Mouse (Mus musculus) ovary, postnatal 10 days (tissue): ENCODE results near the gene Hist2h4.
A peak's percentile ranks its signal among the peaks of the same experiment; 100 is the strongest.
"Not testable (repeated sequence)": the region's sequence is repeated elsewhere in the genome, so short reads cannot be mapped to it uniquely, and the experiment has no call there.

ENCODE experiments used
- DNase-seq: peaks from one replicate; pipeline ENCODE4 v3.0.0; 2022; ENCODE audit warnings: low spot score

The Hist2h4 gene

DNA sequence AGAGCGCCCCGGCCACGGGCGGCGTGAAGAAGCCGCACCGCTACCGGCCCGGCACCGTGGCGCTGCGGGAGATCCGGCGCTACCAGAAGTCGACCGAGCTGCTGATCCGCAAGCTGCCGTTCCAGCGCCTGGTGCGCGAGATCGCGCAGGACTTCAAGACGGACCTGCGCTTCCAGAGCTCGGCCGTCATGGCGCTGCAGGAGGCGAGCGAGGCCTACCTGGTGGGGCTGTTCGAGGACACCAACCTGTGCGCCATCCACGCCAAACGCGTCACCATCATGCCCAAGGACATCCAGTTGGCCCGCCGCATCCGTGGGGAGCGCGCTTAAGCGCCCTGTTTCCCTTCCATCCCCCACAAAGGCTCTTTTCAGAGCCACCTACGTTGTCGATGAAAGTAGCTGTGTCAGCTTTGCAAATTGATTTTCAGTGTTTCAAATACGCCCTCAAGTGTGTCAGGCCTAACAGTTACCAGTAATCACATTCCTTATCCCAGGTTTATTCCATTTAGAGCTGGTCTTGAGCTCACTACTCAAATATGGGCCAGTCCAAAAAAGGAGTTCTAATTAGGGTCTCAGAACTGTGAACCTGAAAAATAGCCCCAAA lies 5.8 kb upstream of the Hist2h4 start:
- DNase-seq: not testable (repeated sequence)

DNA sequence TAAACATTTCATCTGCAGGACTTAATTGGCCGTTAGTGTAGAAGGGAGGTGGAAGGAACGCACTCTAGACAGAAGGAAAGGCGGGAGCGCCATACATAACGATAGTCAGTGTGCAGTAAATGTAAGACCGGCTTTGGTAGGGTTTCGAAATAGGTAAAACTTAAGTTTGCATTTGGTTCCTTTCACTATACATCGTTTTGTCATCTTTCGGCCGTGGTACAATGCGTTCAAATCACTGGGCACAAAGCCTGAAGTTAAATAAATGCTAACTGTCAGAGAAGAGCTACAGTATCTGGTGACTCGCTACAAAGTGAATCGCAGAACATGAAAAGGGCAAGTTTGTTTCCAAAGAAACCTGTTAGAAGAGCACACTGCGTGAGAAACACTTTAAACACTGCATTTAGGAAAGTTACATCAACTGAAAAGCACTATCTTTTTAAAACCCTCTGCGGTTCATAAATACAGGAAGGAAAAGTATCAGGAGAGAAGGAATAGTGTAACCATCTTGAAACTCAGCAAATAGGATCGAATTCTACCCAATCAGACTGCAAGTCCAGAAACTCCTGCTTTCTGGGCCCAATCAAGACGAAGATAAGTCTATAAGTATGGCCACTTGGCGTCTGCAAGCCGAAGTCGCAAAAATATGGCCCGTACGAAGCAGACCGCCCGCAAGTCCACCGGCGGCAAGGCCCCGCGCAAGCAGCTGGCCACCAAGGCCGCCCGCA lies 5.1 kb upstream of the Hist2h4 start, which contains the start of gene Hist2h3b:
Hist2h3b (plus strand) TSS at position 604 of the 725 bp plus-strand sequence.
- DNase-seq: peak; percentile 88

DNA sequence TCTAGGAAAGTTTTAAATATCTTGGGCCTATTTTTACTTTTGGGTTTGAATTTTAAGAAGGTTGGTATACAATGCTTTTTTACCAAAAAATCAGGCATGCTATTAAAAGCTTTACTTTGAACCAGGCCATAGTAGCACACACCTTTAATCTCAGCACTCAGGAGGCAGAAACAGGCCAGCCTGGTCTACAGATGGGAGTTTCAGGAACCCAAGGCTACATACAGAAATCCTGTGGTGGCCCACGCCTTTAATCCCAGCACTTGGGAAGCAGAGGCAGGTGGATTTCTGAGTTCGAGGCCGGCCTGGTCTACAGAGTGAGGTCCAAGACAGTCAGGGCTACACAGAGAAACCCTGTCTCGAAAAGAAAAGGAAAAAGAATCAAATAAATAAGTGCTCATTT lies 4.4 kb upstream of the Hist2h4 start:
- no peak for DNase-seq

DNA sequence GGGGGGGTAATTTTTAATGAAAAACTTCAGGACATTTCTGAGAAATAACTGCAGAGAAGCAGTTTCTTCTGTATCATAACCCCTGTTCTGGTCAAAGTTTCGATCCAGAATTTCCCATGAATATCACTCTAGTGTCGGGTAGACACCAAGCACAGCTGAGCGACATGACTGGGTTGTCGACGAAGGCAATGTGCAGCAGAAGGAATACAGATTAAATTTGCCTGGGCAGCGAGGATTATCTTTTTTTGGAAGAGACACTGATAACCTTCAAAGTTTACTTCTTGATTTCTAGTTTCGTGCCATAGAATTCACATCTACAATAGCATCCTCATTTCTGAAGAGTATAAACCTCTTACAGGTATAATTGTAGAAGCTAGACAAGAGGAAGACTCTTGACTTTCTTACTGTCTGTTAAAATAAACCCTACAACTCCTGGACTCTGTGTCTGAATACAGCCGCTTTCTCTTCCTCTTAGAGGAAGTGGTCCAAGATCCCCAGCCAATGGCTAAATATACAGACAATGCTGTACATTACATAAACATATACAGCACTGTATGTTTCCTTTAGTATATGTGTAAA lies 3.1 kb upstream of the Hist2h4 start:
- no peak for DNase-seq

- no peak for DNase-seq
Observed at GRCm38 (mm10) chr3:96264404-96264949, 1.4 kb upstream of the Hist2h4 start.

DNA sequence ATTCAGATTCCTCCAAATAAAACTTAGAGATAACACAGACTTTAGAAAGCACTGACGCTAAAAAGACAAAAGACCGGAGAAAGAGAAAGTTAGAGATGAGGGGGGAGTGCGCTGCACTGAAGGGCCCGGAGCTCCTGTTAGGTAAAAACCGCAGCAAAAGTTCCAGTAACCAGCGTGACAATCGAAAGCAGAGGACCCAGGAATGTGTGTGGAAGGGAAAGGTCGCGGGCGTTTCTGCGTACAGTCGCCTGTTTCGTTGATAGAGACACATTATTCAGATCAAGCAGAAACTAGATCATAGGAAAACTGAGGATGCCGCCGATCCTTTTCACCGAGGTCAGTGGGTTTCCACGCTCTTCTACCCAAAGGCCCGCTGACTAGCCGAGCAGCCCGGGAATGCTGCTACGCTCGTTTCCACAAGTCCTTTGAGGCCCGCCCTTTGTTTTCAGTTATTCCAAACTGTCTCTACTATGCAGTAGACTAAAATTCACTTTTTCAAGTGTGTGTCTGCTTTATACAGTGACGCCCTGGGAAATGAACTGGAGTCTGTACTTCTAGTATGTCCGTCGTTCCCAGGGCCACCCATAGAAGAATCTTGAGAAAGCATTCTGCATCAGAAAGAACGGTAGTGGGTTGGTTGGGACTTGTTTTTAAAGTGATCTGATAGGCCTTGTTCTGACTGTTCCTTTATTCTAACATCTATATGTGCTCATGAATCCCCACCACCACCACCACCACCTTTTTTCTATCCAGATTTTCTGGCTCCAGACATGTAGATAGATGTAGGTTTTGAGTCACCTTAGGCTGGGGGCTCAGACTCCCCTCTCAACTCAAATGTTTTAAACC lies 670 bp upstream of the Hist2h4 start:
- DNase-seq: no peak

DNA sequence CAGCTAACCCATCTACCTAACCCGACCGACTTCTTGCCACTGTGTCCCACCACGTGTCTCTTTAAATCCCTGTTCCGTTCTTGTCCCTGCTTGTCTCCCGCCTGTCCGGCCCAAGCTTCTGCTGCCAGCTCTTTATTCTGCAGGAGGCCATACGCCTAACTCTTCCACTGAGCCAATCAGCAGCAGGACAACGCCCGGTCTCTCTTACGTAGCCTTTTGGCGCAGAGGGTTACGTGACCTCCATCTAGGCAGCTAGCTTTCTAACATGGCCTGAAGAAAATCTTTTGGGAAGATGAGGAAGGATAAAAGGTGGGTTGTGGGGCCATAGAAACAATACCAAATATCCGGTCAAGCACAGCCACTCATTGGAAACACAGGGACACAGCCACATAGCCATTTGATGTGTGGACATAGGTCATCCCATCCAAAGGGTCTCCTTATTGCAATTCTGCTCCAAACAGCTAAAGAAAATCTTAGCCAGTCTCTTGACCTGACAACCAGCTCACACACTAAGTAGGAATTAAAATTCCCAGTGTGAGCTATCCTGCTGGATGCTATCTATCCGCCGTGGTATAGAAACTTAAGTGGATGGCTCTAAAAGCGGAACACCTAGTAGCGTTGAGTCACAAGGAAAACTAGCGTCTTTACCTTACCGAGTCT lies 765 bp downstream of the Hist2h4 start:
- no peak for DNase-seq

DNA sequence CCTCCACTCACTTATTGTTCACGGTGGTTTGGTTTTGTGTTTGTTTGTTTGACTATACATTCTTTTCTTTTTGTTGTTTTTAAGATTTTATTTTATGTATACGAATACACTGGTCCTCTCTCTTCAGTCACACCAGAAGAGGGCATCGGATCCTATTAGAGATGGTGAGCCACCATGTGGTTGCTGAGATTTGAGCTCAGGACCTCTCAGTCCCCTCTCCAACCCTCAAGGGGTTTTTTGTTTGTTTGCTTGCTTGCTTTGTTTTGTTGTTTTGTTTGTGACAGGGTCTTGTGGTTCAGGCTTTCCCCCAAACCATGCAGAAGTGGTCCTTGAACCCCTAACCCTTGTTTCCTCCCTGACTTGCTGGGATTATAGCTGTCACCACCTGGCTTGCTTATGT lies 1.5 kb downstream of the Hist2h4 start:
- no peak for DNase-seq

- no peak for DNase-seq
Observed at GRCm38 (mm10) chr3:96260220-96260619, 2.9 kb downstream of the Hist2h4 start.

- DNase-seq: no peak
Observed at GRCm38 (mm10) chr3:96257190-96257589, 5.9 kb downstream of the Hist2h4 start.

DNA sequence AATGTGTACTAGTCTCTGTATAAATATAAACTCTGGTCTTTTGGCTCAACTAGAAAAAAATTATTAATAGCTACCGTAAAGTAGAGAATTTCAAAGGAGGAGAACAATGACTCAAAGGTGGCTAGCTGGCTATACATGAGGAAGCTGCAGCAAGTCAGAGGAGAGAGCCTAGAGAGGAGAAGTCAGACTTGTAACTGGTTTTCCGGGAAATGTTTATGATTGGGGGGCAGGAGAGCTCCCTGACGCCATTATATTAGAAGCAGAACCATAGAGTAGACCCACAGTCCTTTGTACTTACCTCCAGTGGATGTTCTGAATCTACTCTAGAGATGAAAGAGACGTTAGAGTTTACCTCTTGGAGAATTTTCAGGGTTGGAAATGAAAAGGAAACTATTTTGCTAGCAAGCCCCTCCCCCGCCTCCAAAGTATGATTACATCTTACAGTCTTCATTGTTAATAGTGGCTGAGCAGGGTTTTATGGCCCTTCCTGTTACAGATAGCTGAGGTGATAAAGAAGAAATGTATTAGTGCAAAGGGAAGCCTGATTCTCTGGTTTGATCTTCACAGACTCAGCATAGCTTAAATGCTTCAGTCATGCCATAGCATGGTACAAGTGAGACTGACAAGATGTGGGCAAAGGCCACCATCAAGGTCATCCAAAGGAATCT lies 7.1 kb downstream of the Hist2h4 start:
- no peak for DNase-seq

DNA sequence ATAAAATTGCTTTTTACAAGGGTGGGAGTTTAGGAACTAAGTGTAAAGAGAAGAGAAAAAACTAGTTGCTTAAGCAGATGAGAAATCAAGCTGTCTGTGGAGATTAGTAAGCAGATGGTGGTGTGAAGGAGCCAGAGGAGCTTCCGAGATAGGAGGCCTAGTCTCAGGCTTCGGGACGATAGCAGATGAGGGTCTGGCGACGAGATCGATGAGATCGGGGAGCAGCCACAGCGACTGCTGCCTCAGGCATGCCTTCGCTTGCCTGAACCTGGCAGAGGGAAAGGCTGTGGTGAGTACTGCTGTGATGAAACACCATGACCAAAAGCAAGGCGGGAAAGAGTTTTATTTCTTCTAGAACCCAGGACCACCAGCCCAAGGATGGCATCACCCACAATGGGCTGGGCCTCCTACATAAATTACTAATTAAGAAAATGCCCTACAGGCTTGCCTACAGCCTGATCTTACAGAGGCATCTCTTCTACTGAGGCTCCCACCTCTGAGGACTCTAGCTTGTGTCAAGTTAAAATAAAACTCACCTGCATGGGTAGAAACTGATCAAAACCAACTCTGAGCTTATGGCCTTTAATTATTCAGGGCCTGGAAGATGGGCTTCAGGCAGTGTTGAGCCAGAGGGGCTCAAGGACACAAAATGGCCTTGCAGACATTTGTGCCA lies 8.3 kb downstream of the Hist2h4 start:
- no peak for DNase-seq

GRCm38 (mm10) chr3:96251787-96252186 lies 11.3 kb downstream of the Hist2h4 start:
- no peak for DNase-seq

DNA sequence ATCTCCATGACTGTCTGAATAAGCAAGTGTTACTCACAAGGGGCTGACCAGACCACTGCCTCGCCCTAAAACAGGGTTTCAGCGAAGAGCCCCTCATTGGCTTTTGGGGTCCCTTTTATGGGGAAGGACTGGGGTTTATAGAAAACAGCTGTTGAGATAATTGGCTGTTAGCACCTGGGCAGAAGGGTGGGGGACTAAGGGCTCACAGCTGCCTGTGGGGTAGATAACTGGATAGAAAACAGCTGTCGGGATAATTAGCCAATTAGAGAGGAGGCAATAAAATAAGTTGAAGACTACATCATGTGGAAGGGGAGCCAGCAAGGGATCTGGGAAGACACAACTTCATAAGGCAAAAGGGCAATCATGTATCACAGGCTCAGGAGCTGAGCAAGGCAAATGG lies 12.2 kb downstream of the Hist2h4 start:
- no peak for DNase-seq

DNA sequence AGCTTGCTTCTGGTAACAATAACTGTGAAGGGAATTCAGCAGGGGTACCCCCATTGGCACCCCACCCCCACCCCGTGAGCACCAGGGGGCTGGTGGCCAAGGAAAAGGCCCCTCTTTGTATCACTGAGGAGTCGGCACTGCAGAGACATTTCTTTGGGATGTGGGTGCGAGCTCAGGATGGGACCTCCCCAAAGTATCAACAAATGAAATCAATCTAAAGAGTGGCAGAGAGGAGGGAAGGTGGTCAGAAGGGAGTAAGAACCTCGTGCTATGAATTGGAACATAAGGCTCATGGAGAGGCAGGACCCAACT lies 14.1 kb downstream of the Hist2h4 start:
- no peak for DNase-seq

DNA sequence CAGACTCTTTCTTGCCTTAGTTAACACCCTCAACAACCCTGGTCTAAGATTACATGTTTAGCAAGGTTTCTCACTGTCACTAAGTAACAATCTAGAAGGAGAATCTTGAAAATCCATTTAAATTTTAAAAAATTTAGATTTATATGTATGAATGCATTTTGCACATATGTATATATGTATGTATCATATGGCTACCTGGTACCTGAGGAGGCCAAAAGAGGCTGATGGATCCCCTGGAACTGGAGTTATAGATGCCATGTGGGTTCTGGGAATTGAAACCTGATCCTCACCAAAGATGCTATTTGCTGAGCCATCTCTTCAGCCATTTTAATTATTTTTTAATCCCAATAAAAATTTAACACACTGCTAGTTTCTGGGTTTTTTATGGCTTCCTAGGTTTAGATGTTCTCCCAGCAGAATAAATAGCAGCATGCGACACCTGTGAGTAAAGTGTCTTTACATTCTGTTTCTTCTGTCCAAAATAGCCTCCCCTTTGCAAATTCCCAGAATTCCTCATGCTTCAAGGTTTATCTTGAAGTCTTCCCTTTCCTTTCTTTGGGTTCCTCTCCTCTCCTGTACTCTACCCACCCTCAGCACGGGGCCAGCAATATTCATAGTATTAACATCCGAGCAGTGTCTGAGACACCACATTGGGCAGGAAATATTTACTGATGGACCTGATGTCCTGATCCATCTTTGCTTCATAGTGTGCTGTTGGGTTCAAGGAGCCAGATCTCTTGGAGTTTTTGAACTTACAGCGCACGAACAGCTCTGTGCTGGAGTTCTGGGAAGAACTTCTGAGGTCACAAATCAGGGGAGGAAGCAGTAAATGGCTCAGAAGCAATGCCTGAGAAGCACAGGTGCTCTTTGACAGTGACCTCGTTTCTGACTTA lies 14.7 kb downstream of the Hist2h4 start:
- no peak for DNase-seq

- DNase-seq: no peak
Observed at GRCm38 (mm10) chr3:96247356-96248140, 15.6 kb downstream of the Hist2h4 start.

DNA sequence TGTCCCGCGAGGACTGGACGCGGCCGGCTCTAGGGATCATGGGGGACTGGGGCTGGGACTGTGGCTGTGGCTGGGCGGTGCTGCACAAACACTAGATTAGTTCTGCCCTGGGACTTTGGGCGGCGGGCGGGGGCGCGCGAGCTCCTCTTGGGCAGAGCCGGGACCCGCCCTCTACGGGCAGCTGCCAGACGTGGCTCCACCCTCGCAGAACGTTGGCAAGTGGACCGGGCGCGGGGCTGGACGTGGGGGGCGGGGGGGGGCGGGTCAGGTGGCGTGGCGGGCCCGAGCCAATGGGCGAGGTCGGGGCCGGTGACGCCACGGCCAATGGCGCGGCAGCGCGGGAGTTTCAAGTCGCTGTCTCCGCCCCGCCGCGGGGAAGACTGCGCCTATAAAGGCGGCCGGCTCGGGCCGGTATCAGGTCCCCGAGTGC lies 16.7 kb downstream of the Hist2h4 start, which contains the start of gene Hist2h3c1:
Hist2h3c1 (plus strand) TSS at position 259 of the 430 bp plus-strand sequence.
- DNase-seq: not testable (repeated sequence)

GRCm38 (mm10) chr3:96246018-96246417 lies 17.1 kb downstream of the Hist2h4 start:
- not testable (repeated sequence) for DNase-seq
